Mouse (Mus musculus): ENCODE results near the gene Psmd5.

DNA sequence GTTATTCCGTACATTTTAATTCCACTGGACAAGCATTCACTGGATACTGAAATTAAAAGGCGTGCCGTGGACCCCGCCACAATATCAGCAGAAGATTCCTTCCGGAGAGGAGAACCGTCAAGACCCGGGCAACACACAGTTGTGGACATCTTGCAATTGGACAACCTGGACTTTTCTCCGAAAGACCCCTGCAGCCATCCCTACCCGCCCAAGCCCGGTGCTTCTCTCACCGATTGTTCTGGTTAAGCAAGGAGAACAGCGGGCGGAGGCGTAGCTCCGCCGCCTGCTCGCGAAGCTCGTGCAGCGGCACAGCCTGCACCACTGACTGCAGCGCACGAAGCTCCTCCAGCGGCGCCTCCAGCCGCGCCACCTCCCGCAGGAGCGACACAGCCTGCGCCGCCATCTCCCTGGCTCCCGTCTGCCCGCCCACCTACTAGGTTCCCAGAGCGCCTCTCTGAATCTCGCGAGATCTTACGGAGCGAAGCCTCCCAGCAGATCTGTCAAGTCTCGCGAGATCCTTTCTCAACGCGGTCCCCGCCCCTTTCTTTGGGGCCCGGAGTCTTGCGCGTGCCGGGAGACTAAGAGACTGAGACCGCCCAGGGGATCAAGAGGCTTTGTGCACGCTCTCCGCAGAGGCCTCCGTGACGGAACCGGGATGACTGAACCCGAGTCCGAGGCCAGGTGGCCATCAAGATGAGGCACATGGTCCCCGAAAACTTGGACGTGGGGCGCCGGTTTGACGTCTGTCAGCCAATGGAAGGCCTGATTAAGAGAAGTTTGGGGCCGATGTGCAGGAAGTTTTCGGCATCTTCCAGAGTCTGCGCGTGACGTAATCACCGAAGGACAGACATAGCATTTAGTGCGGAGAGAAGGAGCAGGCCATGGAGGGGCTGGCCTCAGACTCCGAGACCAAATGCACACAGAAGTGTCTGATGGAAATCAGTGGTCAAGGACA lies 4.0 kb downstream of the Psmd5 start:
- TF ChIP-seq CTCF (conservative IDR thresholded peaks at IDR 0.05; ENCODE audit: low read length): no peak
- TF ChIP-seq POU5F1 (IDR thresholded peaks at IDR 0.05; ENCODE audit: borderline replicate concordance, low read length): no peak
- no peak for TF ChIP-seq NANOG (IDR thresholded peaks at IDR 0.05; ENCODE audit: borderline replicate concordance, low read length)
